Mouse (Mus musculus) kidney, embryonic 14.5 days (tissue): Measurements from ENCODE around the gene Pml. TPM values are rescaled to one million over a fixed set of nuclear protein-coding genes. Genes with fewer than 3 reads are reported as not detected.

Source experiments
- ATAC-seq: fragments of 200-750 bp; cut with Nextera tagmentation; 2 replicates; pipeline ENCODE4 v1.8.0; 2017; ENCODE audit warnings: moderate number of reproducible peaks, mild to moderate bottlenecking, moderate TSS enrichment, moderate library complexity; ENCODE audit not compliant: low FRiP score, low TSS enrichment
- H3K27ac ChIP-seq: fragments of 300-500 bp; sonication (generic); 2 replicates; pipeline ENCODE4 v1.5.1; 2014; ENCODE audit warnings: low read depth, mild to moderate bottlenecking, low read length, moderate library complexity, mixed read lengths
- H3K27me3 ChIP-seq: fragments of 300-500 bp; sonication (generic); 2 replicates; pipeline ENCODE4 v1.6.1; 2014; ENCODE audit warnings: mild to moderate bottlenecking, low read length; ENCODE audit not compliant: control insufficient read depth, insufficient read depth
- H3K36me3 ChIP-seq: fragments of 300-500 bp; sonication (generic); 2 replicates; pipeline ENCODE4 v1.6.1; 2014; ENCODE audit warnings: low read length, mixed read lengths; ENCODE audit not compliant: control insufficient read depth, insufficient read depth
- H3K4me1 ChIP-seq: fragments of 300-500 bp; sonication (generic); 2 replicates; pipeline ENCODE4 v1.6.1; 2014; ENCODE audit warnings: low read length, mixed read lengths; ENCODE audit not compliant: control insufficient read depth, insufficient read depth
- H3K4me2 ChIP-seq: fragments of 300-500 bp; sonication (generic); replicated peaks from 2 replicates; pipeline ENCODE4 v1.6.1; 2014; ENCODE audit warnings: low read depth, mild to moderate bottlenecking, low read length
- H3K4me3 ChIP-seq: fragments of 300-500 bp; sonication (generic); 2 replicates; pipeline ENCODE4 v1.5.1; 2014; ENCODE audit warnings: mild to moderate bottlenecking, low read length
- H3K9ac ChIP-seq: fragments of 300-500 bp; sonication (generic); 2 replicates; pipeline ENCODE4 v1.6.1; 2014; ENCODE audit warnings: low read depth, mild to moderate bottlenecking, low read length, moderate library complexity
- H3K9me3 ChIP-seq: fragments of 300-500 bp; sonication (generic); 2 replicates; pipeline ENCODE4 v1.6.1; 2016; ENCODE audit warnings: low read length; ENCODE audit not compliant: control insufficient read depth
- WGBS: fragments of 180-500 bp; shearing (Covaris S2); extraction: QIAGEN DNeasy Blood & Tissue Kit; methylation state at CpG from one replicate; pipeline ENCODE4 v1.1.7; 2014; 5-methylcytosine and 5-hydroxymethylcytosine counted together
- polyA plus RNA-seq: library from polyadenylated mRNA; unstranded; fragments of >200 nt; fragmentation: Nextera tagmentation; extraction: Ambion mirVana; gene quantifications from 2 replicates; pipeline ENCODE4 v1.2.1, GENCODE M21; 2014

Gene Pml
- polyA plus RNA-seq, 1 experiment from 2014 or later = 25.0 TPM

GRCm38 (mm10) chr9:58250322-58250721, 736 bp upstream of the Pml start:
- Histone ChIP-seq H3K27me3 (no peaks in the 10 kb centered on the region), H3K9ac (peak overlapping the region; percentile 76; the same call in 1 of the 2 replicates), H3K4me1 (peaks cover 29% of the 10 kb centered on the region), H3K27ac (peak overlapping the region; percentile 94; the same call in 1 of the 2 replicates), H3K4me3 (no peak overlapping the region), H3K36me3 (no peaks in the 10 kb centered on the region; the same call in 1 of the 2 replicates), H3K4me2 (peak overlapping the region; percentile 77), H3K9me3 (no peaks in the 10 kb centered on the region)
- 75% methylated on average over 8 of the region's 8 CpGs for WGBS
- ATAC-seq = no peak

GRCm38 (mm10) chr9:58248746-58249413, 706 bp downstream of the Pml start:
- peaks cover 29% of the 10 kb centered on the region for H3K4me1 ChIP-seq
- ATAC-seq = no peak
- peak overlapping the region; percentile 61 for H3K4me3 ChIP-seq
- 33% methylated on average over 7 of the region's 7 CpGs for WGBS
- no peaks in the 10 kb centered on the region for H3K27me3 ChIP-seq
- peak overlapping the region; percentile 76 for H3K9ac ChIP-seq
- no peaks in the 10 kb centered on the region for H3K9me3 ChIP-seq
- H3K27ac ChIP-seq = peak overlapping the region; percentile 94
- peak overlapping the region; percentile 77 for H3K4me2 ChIP-seq
- H3K36me3 ChIP-seq = peaks cover 5% of the 10 kb centered on the region; the same call in 1 of the 2 replicates

- 7% methylated on average over 25 of the region's 25 CpGs for WGBS
- H3K4me1 ChIP-seq = peaks cover 29% of the 10 kb centered on the region
- H3K27ac ChIP-seq = peak overlapping the region; percentile 84
- H3K9me3 ChIP-seq = no peaks in the 10 kb centered on the region
- H3K4me3 ChIP-seq = peak overlapping the region; percentile 24
- H3K27me3 ChIP-seq = no peaks in the 10 kb centered on the region
- peak overlapping the region; percentile 60 for H3K9ac ChIP-seq
- ATAC-seq = peak; percentile 73; the same call in 1 of the 2 replicates
- H3K4me2 ChIP-seq = peak overlapping the region; percentile 49
- peaks cover 11% of the 10 kb centered on the region; the same call in 1 of the 2 replicates for H3K36me3 ChIP-seq
Observed at GRCm38 (mm10) chr9:58247064-58247759, 2.4 kb downstream of the Pml start.

GRCm38 (mm10) chr9:58246083-58246591, 3.4 kb downstream of the Pml start:
- peaks cover 29% of the 10 kb centered on the region for H3K4me1 ChIP-seq

GRCm38 (mm10) chr9:58243696-58244095, 5.9 kb downstream of the Pml start:
- H3K4me2 ChIP-seq = no peak overlapping the region
- no peak for ATAC-seq
- H3K4me1 ChIP-seq = peaks cover 21% of the 10 kb centered on the region
- no peak overlapping the region for H3K4me3 ChIP-seq
- H3K36me3 ChIP-seq = peaks cover 11% of the 10 kb centered on the region; the same call in 1 of the 2 replicates
- H3K9me3 ChIP-seq = no peaks in the 10 kb centered on the region
- no peak overlapping the region for H3K27ac ChIP-seq
- 79% methylated on average over 6 of the region's 6 CpGs for WGBS
- H3K9ac ChIP-seq = no peak overlapping the region
- no peaks in the 10 kb centered on the region for H3K27me3 ChIP-seq

More at GRCm38 (mm10) chr9:58246083-58246591, 3.4 kb downstream of the Pml start:
- Histone ChIP-seq H3K4me2 (no peak overlapping the region), H3K27me3 (no peaks in the 10 kb centered on the region), H3K36me3 (peaks cover 11% of the 10 kb centered on the region; the same call in 1 of the 2 replicates), H3K9ac (no peak overlapping the region), H3K9me3 (no peaks in the 10 kb centered on the region), H3K27ac (no peak overlapping the region), H3K4me3 (no peak overlapping the region)
- ATAC-seq = no peak
- 46% methylated on average over 4 of the region's 4 CpGs for WGBS

GRCm38 (mm10) chr9:58242696-58243095, 6.9 kb downstream of the Pml start:
- Histone ChIP-seq H3K4me3 (no peak overlapping the region), H3K4me1 (peaks cover 15% of the 10 kb centered on the region), H3K4me2 (no peak overlapping the region), H3K36me3 (peaks cover 11% of the 10 kb centered on the region; the same call in 1 of the 2 replicates), H3K9me3 (no peaks in the 10 kb centered on the region), H3K27ac (no peak overlapping the region), H3K27me3 (no peaks in the 10 kb centered on the region), H3K9ac (no peak overlapping the region)
- 77% methylated on average over 5 of the region's 5 CpGs for WGBS
- no peak for ATAC-seq

GRCm38 (mm10) chr9:58241780-58242485, 7.7 kb downstream of the Pml start:
- Histone ChIP-seq H3K4me2 (no peak overlapping the region), H3K27ac (peak overlapping the region; percentile 18; the same call in 1 of the 2 replicates), H3K9ac (no peak overlapping the region), H3K36me3 (peaks cover 11% of the 10 kb centered on the region; the same call in 1 of the 2 replicates), H3K4me1 (peaks cover 7% of the 10 kb centered on the region), H3K27me3 (no peaks in the 10 kb centered on the region), H3K4me3 (no peak overlapping the region), H3K9me3 (no peaks in the 10 kb centered on the region)
- ATAC-seq = peak; percentile 43; the same call in 1 of the 2 replicates
- 55% methylated on average over 9 of the region's 9 CpGs for WGBS

GRCm38 (mm10) chr9:58234502-58235015, 15.0 kb downstream of the Pml start:
- Histone ChIP-seq H3K4me3 (no peak overlapping the region), H3K4me2 (no peak overlapping the region), H3K9me3 (no peaks in the 10 kb centered on the region), H3K4me1 (0 out of 2 replicates have a peak, but pooled peaks cover 4% of the 10 kb centered on the region), H3K36me3 (peaks cover 33% of the 10 kb centered on the region), H3K9ac (no peak overlapping the region), H3K27me3 (no peaks in the 10 kb centered on the region), H3K27ac (no peak overlapping the region)
- WGBS = 97% methylated on average over 28 of the region's 28 CpGs
- ATAC-seq = no peak
